In genomic region chr8:22411971-22412370, GRCm38 (mm10) we compare ENCODE assay signal across 8 mouse cellular contexts. TPM values are rescaled to one million over a fixed set of nuclear protein-coding genes. Genes with fewer than 3 reads are reported as not detected.
DNase-seq lines count a peak whose midpoint lies in the region; ATAC-seq and TF ChIP-seq lines count a peak whose summit lies in the region.

No protein-coding gene starts in this region.

- no peaks in the 10 kb centered on the region for H3K27me3 ChIP-seq in cerebellum, adult 2 months (ENCODE audit: control insufficient read depth, insufficient read depth, low read length)
- H3K27me3 ChIP-seq in forebrain, embryonic 10.5 days (ENCODE audit: poor library complexity, severe bottlenecking), result no peaks in the 10 kb centered on the region
- H3K27me3 ChIP-seq in liver, embryonic 12.5 days (replicated peaks), result no peaks in the 10 kb centered on the region

- peaks cover 18% of the 10 kb centered on the region for H3K36me3 ChIP-seq in forebrain, embryonic 10.5 days (replicated peaks)
- peaks cover 19% of the 10 kb centered on the region for H3K36me3 ChIP-seq in liver, embryonic 12.5 days

- H3K27ac ChIP-seq in cerebellum, adult 2 months (ENCODE audit: insufficient read depth, low read length), result no peak overlapping the region
- peak overlapping the region; percentile 90 for H3K27ac ChIP-seq in forebrain, embryonic 10.5 days
- H3K27ac ChIP-seq in liver, embryonic 12.5 days, result peak overlapping the region; percentile 76

- H3K4me3 ChIP-seq in cerebellum, adult 2 months (replicated peaks; ENCODE audit: insufficient read depth, low read depth, low read length), result peak overlapping the region; percentile 93
- peak overlapping the region; percentile 85 for H3K4me3 ChIP-seq in forebrain, embryonic 10.5 days
- peak overlapping the region; percentile 93 for H3K4me3 ChIP-seq in liver, embryonic 12.5 days

- H3K4me2 ChIP-seq in liver, embryonic 12.5 days, result peak overlapping the region; percentile 82

- WGBS in cerebellum, adult 2 months, result 12% methylated on average over 8 of the region's 8 CpGs
- WGBS in forebrain, embryonic 10.5 days, result 31% methylated on average over 8 of the region's 8 CpGs
- 9% methylated on average over 8 of the region's 8 CpGs for WGBS in liver, embryonic 12.5 days (ENCODE audit: insufficient replicate concordance)

- peaks cover 3% of the 10 kb centered on the region for H3K4me1 ChIP-seq in cerebellum, adult 2 months (ENCODE audit: control insufficient read depth, insufficient read depth, low read length)
- H3K4me1 ChIP-seq in forebrain, embryonic 10.5 days, result peaks cover 16% of the 10 kb centered on the region
- peaks cover 28% of the 10 kb centered on the region for H3K4me1 ChIP-seq in liver, embryonic 12.5 days

- H3K9ac ChIP-seq in liver, embryonic 12.5 days, result peak overlapping the region; percentile 89

- no peaks in the 10 kb centered on the region for H3K9me3 ChIP-seq in forebrain, embryonic 10.5 days
- no peaks in the 10 kb centered on the region for H3K9me3 ChIP-seq in liver, embryonic 12.5 days (replicated peaks)

- no peak for TF ChIP-seq CTCF in cerebellum, adult 2 months (IDR thresholded peaks at IDR 0.05; ENCODE audit: borderline replicate concordance, insufficient read depth, low read depth, low read length)

- DNase-seq in cerebellum, adult 2 months, result no peak
- no peak for DNase-seq in cerebellum, adult 9-10 months
- DNase-seq in 3T3-L1 (ENCODE audit: low read depth, low spot score), result peak; percentile 24
- DNase-seq in forebrain, embryonic 10.5 days (ENCODE audit: extremely low spot score, low spot score), result no peak
- DNase-seq in yolk sac, embryonic 10.5 days (ENCODE audit: low spot score), result no peak
- DNase-seq in right cerebral cortex, postnatal 10 days (ENCODE audit: low spot score in 2 of 2), result no peak
- DNase-seq in gastrocnemius, postnatal 25 days, result no peak

- ATAC-seq in liver, embryonic 12.5 days, result peak; percentile 56; the same call in 1 of the 2 replicates

- no peak for TF ChIP-seq POLR2A in cerebellum, adult 2 months (IDR thresholded peaks at IDR 0.05; ENCODE audit: borderline replicate concordance, insufficient read depth, low read length)

RNA-seq across cellular contexts. Expression of gene Mrps31, which starts 0.8 kb away (rescaled TPM):
- 21.7 and 22.5 TPM in 2 replicates for polyA plus RNA-seq in cerebellum, adult 2 months (2012; rRNA removed)
- 42.9 and 43.7 TPM in 2 replicates for polyA plus RNA-seq in forebrain, embryonic 10.5 days (2016; fragmentation: Nextera tagmentation; extraction: Ambion mirVana)
- 33.7 and 35.1 TPM in 2 replicates for polyA plus RNA-seq in liver, embryonic 12.5 days (2016; fragmentation: Nextera tagmentation; extraction: Ambion mirVana)
- 10 to 100 TPM; 27.6 to 32.2 TPM for total RNA-seq in gastrocnemius, postnatal 25 days (2021)

RNA-seq across cellular contexts. Expression of gene Slc25a15, which starts 13.6 kb away (rescaled TPM):
- 12.1 and 13.1 TPM in 2 replicates for polyA plus RNA-seq in cerebellum, adult 2 months (2012; rRNA removed)
- polyA plus RNA-seq in forebrain, embryonic 10.5 days (2016; fragmentation: Nextera tagmentation; extraction: Ambion mirVana), result 20.6 and 23.1 TPM in 2 replicates
- 27.4 and 29.2 TPM in 2 replicates for polyA plus RNA-seq in liver, embryonic 12.5 days (2016; fragmentation: Nextera tagmentation; extraction: Ambion mirVana)
- 10 to 100 TPM; 11.9 to 12.5 TPM for total RNA-seq in gastrocnemius, postnatal 25 days (2021)
